Mouse (Mus musculus): ENCODE data around the gene Tacc3.
A peak's percentile ranks its signal among the peaks of the same experiment; 100 is the strongest.

The Tacc3 gene

GRCm38 (mm10) chr5:33655251-33655840 is 2.6 kb upstream of the Tacc3 start:
- DNase-seq (ENCODE audit: low spot score) = peak; percentile 9

GRCm38 (mm10) chr5:33656739-33657138 is 1.2 kb upstream of the Tacc3 start:
- no peak for DNase-seq (ENCODE audit: low spot score)

GRCm38 (mm10) chr5:33657251-33657786 is 609 bp upstream of the Tacc3 start:
- DNase-seq (ENCODE audit: low spot score) = no peak

- DNase-seq (ENCODE audit: low spot score) = no peak
Observed at GRCm38 (mm10) chr5:33658664-33659050, 729 bp downstream of the Tacc3 start.

- no peak for DNase-seq (ENCODE audit: low spot score)
Observed at GRCm38 (mm10) chr5:33668223-33668622, 10.3 kb downstream of the Tacc3 start.

- no peak for DNase-seq (ENCODE audit: low spot score)
Observed at GRCm38 (mm10) chr5:33671659-33672058, 13.7 kb downstream of the Tacc3 start.

GRCm38 (mm10) chr5:33674439-33674838 is 16.5 kb downstream of the Tacc3 start:
- DNase-seq (ENCODE audit: low spot score) = peak; percentile 76

GRCm38 (mm10) chr5:33675964-33676363 is 18.0 kb downstream of the Tacc3 start:
- peak; percentile 82 for DNase-seq (ENCODE audit: low spot score)

GRCm38 (mm10) chr5:33678244-33678643 is 20.3 kb downstream of the Tacc3 start:
- no peak for DNase-seq (ENCODE audit: low spot score)

GRCm38 (mm10) chr5:33681044-33681443 is 23.1 kb downstream of the Tacc3 start:
- DNase-seq (ENCODE audit: low spot score) = no peak

- no peak for DNase-seq (ENCODE audit: low spot score)
Observed at GRCm38 (mm10) chr5:33681611-33682388, 23.9 kb downstream of the Tacc3 start.

- no peak for DNase-seq (ENCODE audit: low spot score)
Observed at GRCm38 (mm10) chr5:33682963-33683362, 25.0 kb downstream of the Tacc3 start.

GRCm38 (mm10) chr5:33683897-33684652 is 26.1 kb downstream of the Tacc3 start:
- DNase-seq (ENCODE audit: low spot score) = peak; percentile 71

GRCm38 (mm10) chr5:33684932-33685331 is 27.0 kb downstream of the Tacc3 start:
- DNase-seq (ENCODE audit: low spot score) = no peak

- DNase-seq (ENCODE audit: low spot score) = no peak
Observed at GRCm38 (mm10) chr5:33687142-33687541, 29.2 kb downstream of the Tacc3 start.

- no peak for DNase-seq (ENCODE audit: low spot score)
Observed at GRCm38 (mm10) chr5:33688278-33689220, 30.6 kb downstream of the Tacc3 start.

- no peak for DNase-seq (ENCODE audit: low spot score)
Observed at GRCm38 (mm10) chr5:33689221-33689844, 31.4 kb downstream of the Tacc3 start.

GRCm38 (mm10) chr5:33689852-33690645 is 32.1 kb downstream of the Tacc3 start:
- DNase-seq (ENCODE audit: low spot score) = no peak

- DNase-seq (ENCODE audit: low spot score) = no peak
Observed at GRCm38 (mm10) chr5:33692393-33692792, 34.5 kb downstream of the Tacc3 start.

- no peak for DNase-seq (ENCODE audit: low spot score)
Observed at GRCm38 (mm10) chr5:33694461-33694847, 36.5 kb downstream of the Tacc3 start.

Data from layer of hippocampus, adult 11-12 months (tissue).